Mouse (Mus musculus): ENCODE data around the gene Usp2.

Gene Usp2

GRCm38 (mm10) chr9:44046426-44046825 lies 20.4 kb upstream of the Usp2 start:
- no peak for DNase-seq (ENCODE audit: low spot score in 2 of 2)

GRCm38 (mm10) chr9:44047071-44047470 lies 19.8 kb upstream of the Usp2 start:
- no peak for DNase-seq (ENCODE audit: low spot score in 2 of 2)

- no peak for DNase-seq (ENCODE audit: low spot score in 2 of 2)
Observed at GRCm38 (mm10) chr9:44047571-44048490, 19.0 kb upstream of the Usp2 start.

GRCm38 (mm10) chr9:44048541-44049380 lies 18.1 kb upstream of the Usp2 start:
- DNase-seq (ENCODE audit: low spot score in 2 of 2): no peak

- no peak for DNase-seq (ENCODE audit: low spot score in 2 of 2)
Observed at GRCm38 (mm10) chr9:44049381-44050165, 17.2 kb upstream of the Usp2 start.

- DNase-seq (ENCODE audit: low spot score in 2 of 2): no peak
Observed at GRCm38 (mm10) chr9:44052855-44053254, 14.0 kb upstream of the Usp2 start.

GRCm38 (mm10) chr9:44053936-44054335 lies 12.9 kb upstream of the Usp2 start:
- DNase-seq (ENCODE audit: low spot score in 2 of 2): no peak

- DNase-seq (ENCODE audit: low spot score in 2 of 2): no peak
Observed at GRCm38 (mm10) chr9:44058606-44059005, 8.2 kb upstream of the Usp2 start.

GRCm38 (mm10) chr9:44065177-44065576 lies 1.6 kb upstream of the Usp2 start:
- no peak for DNase-seq (ENCODE audit: low spot score in 2 of 2)

- no peak for DNase-seq (ENCODE audit: low spot score in 2 of 2)
Observed at GRCm38 (mm10) chr9:44067241-44067959, 579 bp downstream of the Usp2 start.

GRCm38 (mm10) chr9:44067960-44068330 lies 1.1 kb downstream of the Usp2 start:
- DNase-seq (ENCODE audit: low spot score in 2 of 2): no peak

- no peak for DNase-seq (ENCODE audit: low spot score in 2 of 2)
Observed at GRCm38 (mm10) chr9:44069252-44069651, 2.4 kb downstream of the Usp2 start.

- DNase-seq (ENCODE audit: low spot score in 2 of 2): no peak
Observed at GRCm38 (mm10) chr9:44070113-44070843, 3.5 kb downstream of the Usp2 start.

GRCm38 (mm10) chr9:44070844-44071231 lies 4.0 kb downstream of the Usp2 start:
- DNase-seq (ENCODE audit: low spot score in 2 of 2): no peak

- DNase-seq (ENCODE audit: low spot score in 2 of 2): no peak
Observed at GRCm38 (mm10) chr9:44071914-44072598, 5.2 kb downstream of the Usp2 start.

- DNase-seq (ENCODE audit: low spot score in 2 of 2): no peak
Observed at GRCm38 (mm10) chr9:44072599-44072915, 5.7 kb downstream of the Usp2 start.

GRCm38 (mm10) chr9:44073115-44073514 lies 6.3 kb downstream of the Usp2 start:
- DNase-seq (ENCODE audit: low spot score in 2 of 2): no peak

- peak in 1 of 2 experiments; percentile 34 for DNase-seq (ENCODE audit: low spot score in 2 of 2)
Observed at GRCm38 (mm10) chr9:44074395-44075275, 7.8 kb downstream of the Usp2 start.

Measured in natural killer cell, adult 2 months (primary cell).